15 mouse cellular contexts compared by ENCODE assay signal in genomic region chr11:6774656-6775055, GRCm38 (mm10).
DNase-seq lines count a peak whose midpoint lies in the region; ATAC-seq lines count a peak whose summit lies in the region.
"Had no signal": no experiment of that assay in that cellular context is flagged by ENCODE, and none has a peak within 500 bp of the region (broad histone marks: within the 10 kb centered on the region; RNA-seq: fewer than 3 reads in every experiment).

No protein-coding gene starts in this region.

- no peak for DNase-seq in intestine, embryonic 14.5 days (ENCODE audit: low spot score)
- DNase-seq in neural tube, embryonic 10.5 days (ENCODE audit: extremely low spot score, low spot score) = no peak
- peak; percentile 31 for DNase-seq in forelimb bud, embryonic 11.5 days (ENCODE audit: low read depth, low spot score)
- DNase-seq in lung, postnatal 14 days = no peak
- no peak for DNase-seq in layer of hippocampus, adult 9-11 months
- DNase-seq: cerebellum, adult 18-20 months; heart, adult 2 months; right cerebral cortex, postnatal 14 days; thymus, postnatal 36 days had no signal

- peak overlapping the region; percentile 17; the same call in 1 of the 2 replicates for H3K27ac ChIP-seq in intestine, embryonic 14.5 days (ENCODE audit: low read depth)
- H3K27ac ChIP-seq in intestine, embryonic 16.5 days (ENCODE audit: low read length) = no peak overlapping the region
- H3K27ac ChIP-seq in neural tube, embryonic 13.5 days (replicated peaks) = peak overlapping the region; percentile 38
- H3K27ac ChIP-seq: forebrain, embryonic 10.5 days; heart, adult 2 months; hindbrain, embryonic 10.5 days had no signal

- no peak overlapping the region for H3K4me2 ChIP-seq in intestine, embryonic 14.5 days (ENCODE audit: low read length)
- H3K4me2 ChIP-seq in intestine, embryonic 16.5 days (ENCODE audit: low read depth, low read length) = no peak overlapping the region
- no peak overlapping the region for H3K4me2 ChIP-seq in neural tube, embryonic 13.5 days
- H3K4me2 ChIP-seq: liver, embryonic 11.5 days had no signal

- H3K9me3 ChIP-seq in intestine, embryonic 14.5 days (ENCODE audit: control insufficient read depth, low read length) = no peaks in the 10 kb centered on the region
- H3K9me3 ChIP-seq in intestine, embryonic 16.5 days (ENCODE audit: control insufficient read depth, low read length) = no peaks in the 10 kb centered on the region
- H3K9me3 ChIP-seq in neural tube, embryonic 13.5 days = no peaks in the 10 kb centered on the region; the same call in 1 of the 2 replicates
- H3K9me3 ChIP-seq: forebrain, embryonic 10.5 days; hindbrain, embryonic 10.5 days had no signal

- no peak overlapping the region for H3K4me3 ChIP-seq in intestine, embryonic 14.5 days (ENCODE audit: low read depth, low read length)
- no peak overlapping the region for H3K4me3 ChIP-seq in intestine, embryonic 16.5 days (ENCODE audit: low read length)
- no peak overlapping the region for H3K4me3 ChIP-seq in neural tube, embryonic 13.5 days
- H3K4me3 ChIP-seq: forebrain, embryonic 10.5 days; heart, adult 2 months; hindbrain, embryonic 10.5 days had no signal

- WGBS in intestine, embryonic 14.5 days = 13% methylated on average over 4 of the region's 4 CpGs
- WGBS in intestine, embryonic 16.5 days = 25% methylated on average over 4 of the region's 4 CpGs
- WGBS in neural tube, embryonic 13.5 days = 66% methylated on average over 4 of the region's 4 CpGs

- no peaks in the 10 kb centered on the region for H3K36me3 ChIP-seq in intestine, embryonic 14.5 days (ENCODE audit: control insufficient read depth, insufficient read depth, low read length)
- no peaks in the 10 kb centered on the region for H3K36me3 ChIP-seq in intestine, embryonic 16.5 days (ENCODE audit: control insufficient read depth, insufficient read depth, low read length)
- no peaks in the 10 kb centered on the region for H3K36me3 ChIP-seq in neural tube, embryonic 13.5 days
- H3K36me3 ChIP-seq: forebrain, embryonic 10.5 days; hindbrain, embryonic 10.5 days had no signal

- no peaks in the 10 kb centered on the region for H3K27me3 ChIP-seq in intestine, embryonic 14.5 days (replicated peaks; ENCODE audit: control insufficient read depth, insufficient read depth, low read length)
- H3K27me3 ChIP-seq in intestine, embryonic 16.5 days (replicated peaks; ENCODE audit: control insufficient read depth, insufficient read depth, low read length) = no peaks in the 10 kb centered on the region
- H3K27me3 ChIP-seq in neural tube, embryonic 13.5 days = 0 out of 2 replicates have a peak, but pooled peaks cover 7% of the 10 kb centered on the region

- no peak; the same call in 1 of the 2 replicates for ATAC-seq in intestine, embryonic 14.5 days (replicated peaks; ENCODE audit: low FRiP score, low TSS enrichment, low read depth)
- no peak for ATAC-seq in intestine, embryonic 16.5 days
- no peak for ATAC-seq in neural tube, embryonic 13.5 days (ENCODE audit: low read depth)
- ATAC-seq: lung, postnatal 0 days had no signal

- peaks cover 7% of the 10 kb centered on the region; the same call in 1 of the 2 replicates for H3K4me1 ChIP-seq in intestine, embryonic 14.5 days (replicated peaks; ENCODE audit: control insufficient read depth, insufficient read depth, low read length)
- H3K4me1 ChIP-seq in intestine, embryonic 16.5 days (ENCODE audit: control insufficient read depth, insufficient read depth, low read length) = 0 out of 2 replicates have a peak, but pooled peaks cover 5% of the 10 kb centered on the region
- H3K4me1 ChIP-seq in neural tube, embryonic 13.5 days (replicated peaks) = peaks cover 10% of the 10 kb centered on the region

- no peak overlapping the region for H3K9ac ChIP-seq in intestine, embryonic 14.5 days (ENCODE audit: low read length)
- no peak overlapping the region for H3K9ac ChIP-seq in intestine, embryonic 16.5 days (ENCODE audit: low read depth, low read length)
- H3K9ac ChIP-seq in neural tube, embryonic 13.5 days = no peak overlapping the region
